33 mouse cellular contexts compared by ENCODE assay signal in the genomic region with DNA sequence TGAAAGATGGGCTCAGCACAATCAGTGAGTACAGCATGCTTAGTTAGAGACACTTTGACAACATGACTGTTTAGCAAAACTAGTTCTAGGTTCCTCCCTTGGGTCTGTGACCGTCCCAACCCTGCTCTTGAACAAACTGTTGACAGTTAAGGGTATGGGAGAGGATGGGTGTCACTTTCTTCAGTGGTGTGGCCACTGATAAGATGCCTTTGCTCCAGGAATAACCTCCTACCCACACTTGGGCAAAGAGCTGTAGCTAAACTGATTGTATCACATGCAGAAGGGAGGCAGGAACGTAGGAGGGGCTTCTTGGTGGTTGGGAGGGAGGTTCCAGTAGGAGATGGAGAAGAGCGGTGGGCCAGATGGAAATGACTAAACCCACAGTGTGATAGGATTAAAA.
DNase-seq lines count a peak whose midpoint lies in the region; ATAC-seq and TF ChIP-seq lines count a peak whose summit lies in the region.
"Had no signal": no experiment of that assay in that cellular context is flagged by ENCODE, and none has a peak within 500 bp of the region (broad histone marks: within the 10 kb centered on the region; RNA-seq: fewer than 3 reads in every experiment).

No protein-coding gene starts in this region.

- H3K9ac ChIP-seq in liver, embryonic 12.5 days, result no peak overlapping the region
- H3K9ac ChIP-seq in liver, postnatal 0 days (replicated peaks), result no peak overlapping the region
- no peak overlapping the region for H3K9ac ChIP-seq in kidney, embryonic 16.5 days (replicated peaks; ENCODE audit: low read length)
- H3K9ac ChIP-seq: embryonic facial prominence, embryonic 15.5 days; heart, embryonic 12.5 days; hindbrain, embryonic 14.5 days; limb, embryonic 12.5 days; midbrain, embryonic 15.5 days; neural tube, embryonic 15.5 days had no signal

- no peak overlapping the region for H3K4me3 ChIP-seq in G1E (ENCODE audit: low read depth, low read length)
- no peak overlapping the region for H3K4me3 ChIP-seq in liver, embryonic 12.5 days
- H3K4me3 ChIP-seq in liver, postnatal 0 days (ENCODE audit: low read depth, low read length), result no peak overlapping the region
- no peak overlapping the region for H3K4me3 ChIP-seq in kidney, embryonic 16.5 days (ENCODE audit: low read length)
- H3K4me3 ChIP-seq in thymus, adult 2 months (ENCODE audit: control insufficient read depth, insufficient read depth, low read length), result no peak overlapping the region
- H3K4me3 ChIP-seq: embryonic facial prominence, embryonic 10.5 days; embryonic facial prominence, embryonic 15.5 days; forebrain, embryonic 10.5 days; gastrocnemius, adult 2 months; heart, adult 2 months; heart, embryonic 12.5 days; limb, embryonic 12.5 days; midbrain, embryonic 15.5 days; neural tube, embryonic 15.5 days had no signal

- TF ChIP-seq EP300 in liver, postnatal 0 days (IDR thresholded peaks at IDR 0.05; ENCODE audit: low read depth), result peak; percentile 43; the same call in 1 of the 2 replicates

- peak overlapping the region; percentile 40 for H3K4me2 ChIP-seq in liver, embryonic 12.5 days
- no peak overlapping the region for H3K4me2 ChIP-seq in liver, postnatal 0 days (ENCODE audit: low read depth, low read length)
- no peak overlapping the region for H3K4me2 ChIP-seq in kidney, embryonic 16.5 days (replicated peaks; ENCODE audit: low read depth, low read length)
- H3K4me2 ChIP-seq: embryonic facial prominence, embryonic 15.5 days; heart, embryonic 12.5 days; hindbrain, embryonic 14.5 days; limb, embryonic 12.5 days; midbrain, embryonic 15.5 days; neural tube, embryonic 15.5 days had no signal

- 27% methylated on average over 3 of the region's 3 CpGs for WGBS in liver, embryonic 12.5 days (ENCODE audit: insufficient replicate concordance)
- WGBS in liver, postnatal 0 days (ENCODE audit: insufficient replicate concordance), result 54% methylated on average over 3 of the region's 3 CpGs
- 86% methylated on average over 3 of the region's 3 CpGs for WGBS in kidney, embryonic 16.5 days
- WGBS in thymus, adult 2 months, result 93% methylated on average over 3 of the region's 3 CpGs

- ATAC-seq in G1E (ENCODE audit: extremely low read depth, insufficient number of reproducible peaks, low FRiP score, poor library complexity, severe bottlenecking), result peak; percentile 66; the same call in 1 of the 2 replicates
- peak; percentile 75 for ATAC-seq in erythroblast, adult 5-6 weeks (replicated peaks; ENCODE audit: low FRiP score, poor library complexity, severe bottlenecking)
- peak; percentile 98 for ATAC-seq in liver, embryonic 12.5 days
- peak; percentile 62 for ATAC-seq in liver, postnatal 0 days
- no peak for ATAC-seq in kidney, embryonic 16.5 days (ENCODE audit: low FRiP score, low TSS enrichment)
- ATAC-seq: forebrain, embryonic 16.5 days; intestine, postnatal 0 days; lung, postnatal 0 days; midbrain, embryonic 15.5 days; Patski had no signal

- H3K4me1 ChIP-seq in G1E (ENCODE audit: insufficient read depth, low read depth, low read length), result peaks cover 9% of the 10 kb centered on the region
- peaks cover 18% of the 10 kb centered on the region for H3K4me1 ChIP-seq in liver, embryonic 12.5 days
- H3K4me1 ChIP-seq in liver, postnatal 0 days (ENCODE audit: insufficient read depth), result no peaks in the 10 kb centered on the region; the same call in 1 of the 2 replicates
- H3K4me1 ChIP-seq in kidney, embryonic 16.5 days (ENCODE audit: insufficient read depth, low read length), result no peaks in the 10 kb centered on the region
- no peaks in the 10 kb centered on the region for H3K4me1 ChIP-seq in thymus, adult 2 months (replicated peaks; ENCODE audit: control insufficient read depth, insufficient read depth, low read length)
- H3K4me1 ChIP-seq: embryonic facial prominence, embryonic 10.5 days; embryonic facial prominence, embryonic 15.5 days; forebrain, embryonic 10.5 days; limb, embryonic 12.5 days; midbrain, embryonic 15.5 days; neural tube, embryonic 15.5 days had no signal

- no peaks in the 10 kb centered on the region for H3K27me3 ChIP-seq in G1E (ENCODE audit: insufficient read depth, low read length)
- no peaks in the 10 kb centered on the region for H3K27me3 ChIP-seq in liver, embryonic 12.5 days (replicated peaks)
- no peaks in the 10 kb centered on the region for H3K27me3 ChIP-seq in liver, postnatal 0 days (ENCODE audit: insufficient read depth, low read length)
- H3K27me3 ChIP-seq in kidney, embryonic 16.5 days (ENCODE audit: insufficient read depth, low read length), result no peaks in the 10 kb centered on the region
- H3K27me3 ChIP-seq in thymus, adult 2 months (ENCODE audit: control insufficient read depth, insufficient read depth, low read length), result no peaks in the 10 kb centered on the region
- H3K27me3 ChIP-seq: CH12.LX; embryonic facial prominence, embryonic 15.5 days; heart, embryonic 12.5 days; limb, embryonic 12.5 days; midbrain, embryonic 15.5 days; neural tube, embryonic 15.5 days; Patski had no signal

- no peaks in the 10 kb centered on the region for H3K9me3 ChIP-seq in G1E (replicated peaks)
- no peaks in the 10 kb centered on the region for H3K9me3 ChIP-seq in liver, embryonic 12.5 days (replicated peaks)
- H3K9me3 ChIP-seq in liver, postnatal 0 days (ENCODE audit: low read length), result no peaks in the 10 kb centered on the region
- H3K9me3 ChIP-seq in kidney, embryonic 16.5 days (ENCODE audit: low read length), result no peaks in the 10 kb centered on the region
- H3K9me3 ChIP-seq: embryonic facial prominence, embryonic 10.5 days; embryonic facial prominence, embryonic 15.5 days; forebrain, embryonic 10.5 days; heart, embryonic 12.5 days; limb, embryonic 12.5 days; midbrain, embryonic 15.5 days; neural tube, embryonic 15.5 days had no signal

- TF ChIP-seq POLR2A in thymus, adult 2 months (IDR thresholded peaks at IDR 0.05; ENCODE audit: control insufficient read depth, extremely low read depth, insufficient read depth, low read length, poor library complexity), result no peak

- peaks cover 36% of the 10 kb centered on the region for H3K36me3 ChIP-seq in G1E (replicated peaks)
- 0 out of 2 replicates have a peak, but pooled peaks cover 4% of the 10 kb centered on the region for H3K36me3 ChIP-seq in liver, embryonic 12.5 days
- no peaks in the 10 kb centered on the region for H3K36me3 ChIP-seq in liver, postnatal 0 days (replicated peaks; ENCODE audit: insufficient read depth, low read length)
- H3K36me3 ChIP-seq in kidney, embryonic 16.5 days (ENCODE audit: insufficient read depth, low read length), result no peaks in the 10 kb centered on the region
- H3K36me3 ChIP-seq in thymus, adult 2 months (ENCODE audit: control insufficient read depth, insufficient read depth, low read length), result no peaks in the 10 kb centered on the region
- H3K36me3 ChIP-seq: embryonic facial prominence, embryonic 10.5 days; embryonic facial prominence, embryonic 15.5 days; forebrain, embryonic 10.5 days; heart, embryonic 12.5 days; limb, embryonic 12.5 days; midbrain, embryonic 15.5 days; neural tube, embryonic 15.5 days had no signal

- no peak for DNase-seq in G1E (ENCODE audit: low spot score)
- no peak for DNase-seq in liver, postnatal 0 days
- no peak for DNase-seq in retina, postnatal 1 day
- DNase-seq in thymus, adult 2 months, result no peak
- DNase-seq in left cerebral cortex, adult 11 months (ENCODE audit: low spot score), result no peak
- DNase-seq: adrenal gland, postnatal 25 days; cerebellum, adult 2 months; cerebellum, postnatal 14 days; gastrocnemius, adult 2 months; heart, adult 2 months; kidney, postnatal 36 days; lung, adult 18-20 months; lung, postnatal 4 days; right cerebral cortex, postnatal 4 days; thymus, adult 18-20 months; thymus, postnatal 36 days had no signal

- H3K27ac ChIP-seq in liver, embryonic 12.5 days, result peak overlapping the region; percentile 66; the same call in 1 of the 2 replicates
- no peak overlapping the region for H3K27ac ChIP-seq in liver, postnatal 0 days (ENCODE audit: low read depth)
- no peak overlapping the region for H3K27ac ChIP-seq in kidney, embryonic 16.5 days (ENCODE audit: low read length)
- H3K27ac ChIP-seq in thymus, adult 2 months (ENCODE audit: control insufficient read depth, insufficient read depth, low read length), result no peak overlapping the region
- H3K27ac ChIP-seq: embryonic facial prominence, embryonic 10.5 days; embryonic facial prominence, embryonic 15.5 days; forebrain, embryonic 10.5 days; gastrocnemius, adult 2 months; heart, adult 2 months; hindbrain, embryonic 14.5 days; limb, embryonic 12.5 days; midbrain, embryonic 15.5 days; neural tube, embryonic 15.5 days; stomach, postnatal 0 days had no signal

- TF ChIP-seq CTCF in G1E (IDR thresholded peaks at IDR 0.05; ENCODE audit: low read depth, low read length), result no peak
- TF ChIP-seq CTCF in liver, postnatal 0 days (IDR thresholded peaks at IDR 0.05; ENCODE audit: low read depth), result no peak
- no peak for TF ChIP-seq CTCF in thymus, adult 2 months (IDR thresholded peaks at IDR 0.05; ENCODE audit: borderline replicate concordance, control insufficient read depth, extremely low read depth, insufficient read depth, low read length, poor library complexity)
